Mouse (Mus musculus) kidney, postnatal 10 days (tissue): Measurements from ENCODE around the gene Katnbl1.

Experiments used
- DNase-seq: peaks from one replicate; pipeline ENCODE4 v3.0.0; 2021; ENCODE audit warnings: mixed read lengths

Katnbl1 gene

DNA sequence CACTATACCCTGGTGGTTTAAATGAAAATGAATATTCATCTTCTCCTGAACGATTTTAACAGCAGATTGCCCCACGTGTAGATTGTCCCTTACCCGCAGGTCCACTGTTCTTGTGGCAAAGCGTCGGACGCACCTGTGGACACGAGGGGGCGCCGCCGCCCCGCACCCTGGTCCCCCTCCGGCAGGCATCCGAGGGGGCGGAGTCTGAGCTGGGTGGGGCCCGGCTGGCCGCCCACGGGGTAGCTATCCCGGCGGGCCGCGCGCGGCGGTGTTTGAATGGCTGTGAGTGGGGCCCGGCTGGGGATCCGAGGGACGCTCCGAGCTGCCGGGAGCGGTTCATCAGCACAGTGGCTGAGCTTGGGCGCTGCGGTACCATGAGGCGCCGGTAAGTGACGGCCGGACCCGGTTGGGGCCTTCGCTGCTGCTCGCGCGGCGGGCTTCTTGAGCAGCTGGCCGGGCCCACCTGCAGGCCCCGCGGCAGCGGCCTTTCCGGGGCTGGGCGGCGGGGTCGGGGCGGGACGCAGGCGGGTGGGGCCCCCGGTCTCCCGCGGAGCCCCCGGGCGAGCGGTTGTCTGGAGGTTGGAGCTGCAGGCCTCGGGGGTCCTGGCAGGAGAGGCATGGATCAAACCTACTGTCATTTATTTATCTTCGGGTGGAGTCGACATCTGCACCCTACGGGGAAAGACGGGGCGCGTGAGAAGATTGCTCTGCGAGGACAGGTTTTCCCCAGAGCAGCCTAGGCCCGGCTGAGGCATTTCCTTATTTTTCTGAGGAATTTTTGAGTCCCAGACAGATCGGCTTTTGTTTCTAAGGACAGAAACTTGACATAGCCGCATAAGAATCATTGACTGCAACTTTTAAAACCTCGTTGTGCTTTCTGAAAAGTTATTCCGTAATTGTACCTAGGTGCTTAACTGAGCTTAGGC, at the start of gene Katnbl1:
TSS of gene Katnbl1 (plus strand) at position 239 of the 926 bp plus-strand sequence.
- peak; percentile 98 for DNase-seq

DNA sequence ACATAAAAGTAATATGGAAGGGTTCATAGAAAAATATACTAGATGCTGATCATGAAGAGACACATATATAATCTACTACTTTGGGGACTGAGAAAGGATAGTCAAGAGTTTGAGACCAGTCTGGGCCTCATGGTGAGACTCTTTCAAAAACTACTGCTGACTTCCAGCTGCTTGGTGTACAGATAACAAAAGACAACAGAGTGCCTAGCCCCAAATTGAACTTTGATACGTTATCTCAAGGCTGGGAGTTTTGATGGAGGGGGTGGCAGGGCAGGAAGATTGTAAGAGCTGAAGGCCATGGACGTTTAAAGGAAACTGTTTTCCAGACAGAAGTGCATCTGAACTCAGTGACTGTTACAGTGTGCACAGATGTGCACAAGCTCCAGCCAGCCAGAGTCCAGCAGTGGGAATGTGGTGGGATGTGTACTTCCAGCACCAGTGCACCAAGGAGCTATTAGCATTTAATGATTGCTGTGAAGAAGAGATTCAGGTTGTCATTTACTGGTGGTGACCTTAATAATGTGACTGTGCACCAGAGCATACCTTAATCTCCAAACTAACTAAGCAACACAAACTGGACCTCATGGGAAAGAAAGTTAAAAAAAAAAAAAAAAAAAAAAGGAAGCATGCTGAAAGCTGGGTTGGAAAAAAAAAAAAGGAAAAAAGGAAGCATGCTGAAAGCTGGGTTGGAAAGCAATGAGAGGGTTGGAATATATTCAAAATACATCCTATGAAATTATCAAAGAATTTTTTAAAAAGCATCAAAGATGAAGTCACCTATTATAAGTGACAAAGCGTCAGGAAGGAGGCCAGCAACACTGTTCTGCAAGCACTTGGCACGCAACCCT, 46.7 kb upstream of the Katnbl1 start:
- no peak for DNase-seq

DNA sequence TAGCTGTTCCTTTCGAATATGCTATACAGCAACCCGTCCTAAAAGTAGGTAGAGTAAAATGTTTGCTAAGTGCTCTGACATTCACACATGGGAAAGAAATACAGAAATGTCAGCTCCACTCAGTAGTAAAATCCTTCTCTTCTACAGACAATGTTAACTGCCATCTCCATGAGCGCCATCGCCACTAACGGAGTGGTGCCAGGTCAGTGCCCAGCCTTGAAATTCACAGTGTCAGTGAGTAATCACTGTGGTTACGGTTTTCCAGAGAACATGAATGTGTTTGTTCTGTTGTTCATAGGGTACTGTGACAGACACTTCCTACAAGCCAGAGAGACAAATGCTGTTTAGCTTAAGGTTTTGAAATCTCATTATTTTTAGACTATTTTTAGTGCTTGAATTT, 41.8 kb upstream of the Katnbl1 start:
- no peak for DNase-seq

DNA sequence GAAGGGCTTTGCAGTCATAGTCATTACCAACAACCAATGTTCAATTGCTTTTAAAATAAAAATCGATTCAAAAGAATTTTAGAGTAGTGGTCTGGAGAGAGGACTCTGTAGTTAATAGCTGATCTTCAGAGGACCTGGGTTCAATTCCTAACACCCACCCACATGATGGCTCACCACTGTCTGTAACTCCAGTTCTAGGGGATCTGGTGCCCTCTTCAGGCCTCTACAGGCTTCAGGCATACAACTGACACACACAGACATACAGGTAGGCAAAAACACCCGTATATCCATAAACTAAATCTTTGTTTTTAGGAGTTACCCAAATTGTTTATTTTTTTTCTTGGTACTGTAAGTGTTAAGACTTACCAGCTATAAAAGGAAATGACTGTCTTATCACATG, 39.3 kb upstream of the Katnbl1 start:
- peak; percentile 28 for DNase-seq

DNA sequence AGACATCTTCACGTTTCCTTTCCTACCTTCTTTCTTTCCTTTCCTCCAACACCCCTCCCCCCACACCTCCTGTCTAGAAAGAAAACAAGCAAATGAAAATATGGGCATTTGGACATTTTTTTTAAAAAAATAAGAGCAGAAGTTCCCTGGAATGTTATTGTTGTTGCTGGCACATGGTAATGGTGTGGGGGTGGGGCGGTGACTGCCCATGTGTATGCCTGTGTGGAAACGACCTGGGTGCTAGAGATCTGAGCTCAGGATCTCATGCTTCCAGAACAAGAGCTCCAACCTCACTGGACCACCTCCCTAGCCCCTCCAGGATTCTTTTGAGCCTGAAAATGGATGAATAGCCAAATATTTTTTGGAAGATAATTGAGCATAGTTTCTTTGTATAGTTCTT, 37.9 kb upstream of the Katnbl1 start:
- DNase-seq, result peak; percentile 31

DNA sequence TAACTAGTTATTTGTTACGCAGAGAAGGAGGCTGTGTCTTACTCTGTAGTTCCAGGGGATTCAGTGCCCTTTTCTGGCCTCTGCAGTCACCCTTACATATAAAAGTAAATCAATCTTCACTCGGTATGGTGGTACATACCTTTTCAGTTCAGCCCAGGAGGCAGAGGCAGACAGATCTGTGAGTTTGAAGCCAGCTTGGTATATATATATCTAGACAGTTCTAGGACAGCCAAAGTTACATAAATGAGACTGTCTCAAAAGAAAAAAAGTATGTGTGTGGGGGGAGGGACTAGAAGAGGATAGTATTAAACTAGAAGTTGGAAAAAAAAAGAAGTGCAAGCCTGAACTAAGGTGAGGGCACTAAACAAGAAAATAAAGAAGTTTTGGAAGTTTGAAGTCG, 30.8 kb upstream of the Katnbl1 start:
- no peak for DNase-seq

DNA sequence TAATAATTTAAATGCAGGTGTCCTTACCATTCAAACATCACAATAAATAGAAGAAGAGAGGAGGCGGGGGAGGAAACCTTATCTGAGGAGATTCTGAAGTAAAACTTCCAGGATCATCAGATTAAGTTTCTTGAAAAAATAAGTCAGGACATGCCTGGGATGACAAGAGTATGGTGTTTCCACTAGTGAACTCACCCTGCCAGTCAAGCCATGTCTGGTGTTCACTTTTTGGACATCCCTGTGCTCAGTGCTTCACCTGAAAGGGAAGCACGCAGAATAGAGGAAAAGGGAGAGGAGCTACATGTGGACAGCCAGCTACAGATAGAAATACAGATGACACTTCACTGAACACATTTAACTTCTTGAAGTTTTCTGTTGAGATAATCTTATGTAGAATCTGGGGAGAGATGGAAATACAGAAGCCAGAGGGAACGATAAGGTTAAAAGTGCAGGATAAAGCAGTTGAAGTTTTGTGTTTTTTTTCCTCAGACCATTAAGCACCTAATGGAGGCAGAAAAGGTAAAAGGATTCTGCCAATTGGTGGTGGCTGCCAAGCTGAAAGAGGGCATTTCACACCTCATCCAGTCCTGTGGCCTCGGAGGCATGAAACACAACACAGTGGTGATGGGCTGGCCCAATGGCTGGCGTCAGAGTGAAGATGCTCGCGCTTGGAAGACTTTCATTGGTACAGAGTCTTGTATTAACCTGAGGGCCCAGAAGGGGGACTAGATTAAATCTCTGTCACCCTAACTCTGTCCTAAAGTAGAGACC, 25.1 kb upstream of the Katnbl1 start:
- no peak for DNase-seq

DNA sequence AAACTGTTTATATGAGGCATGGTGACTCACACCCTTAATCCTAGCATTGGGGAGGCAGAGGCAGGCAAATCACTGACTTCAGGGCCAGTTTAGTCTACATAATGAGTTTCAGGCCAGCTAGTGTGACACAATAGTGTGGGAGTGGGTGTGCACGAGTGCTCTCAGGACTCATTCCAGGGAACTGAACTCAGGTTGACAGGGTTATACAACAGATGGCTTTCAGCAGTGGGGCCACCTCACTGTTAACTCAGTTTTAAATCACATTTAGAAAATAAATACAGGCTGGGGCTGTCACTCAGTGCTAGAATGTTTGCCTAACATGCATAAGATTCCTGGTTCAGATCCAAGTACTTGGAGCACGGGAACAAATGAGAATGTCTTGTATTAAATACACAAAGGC, 19.4 kb upstream of the Katnbl1 start:
- no peak for DNase-seq

DNA sequence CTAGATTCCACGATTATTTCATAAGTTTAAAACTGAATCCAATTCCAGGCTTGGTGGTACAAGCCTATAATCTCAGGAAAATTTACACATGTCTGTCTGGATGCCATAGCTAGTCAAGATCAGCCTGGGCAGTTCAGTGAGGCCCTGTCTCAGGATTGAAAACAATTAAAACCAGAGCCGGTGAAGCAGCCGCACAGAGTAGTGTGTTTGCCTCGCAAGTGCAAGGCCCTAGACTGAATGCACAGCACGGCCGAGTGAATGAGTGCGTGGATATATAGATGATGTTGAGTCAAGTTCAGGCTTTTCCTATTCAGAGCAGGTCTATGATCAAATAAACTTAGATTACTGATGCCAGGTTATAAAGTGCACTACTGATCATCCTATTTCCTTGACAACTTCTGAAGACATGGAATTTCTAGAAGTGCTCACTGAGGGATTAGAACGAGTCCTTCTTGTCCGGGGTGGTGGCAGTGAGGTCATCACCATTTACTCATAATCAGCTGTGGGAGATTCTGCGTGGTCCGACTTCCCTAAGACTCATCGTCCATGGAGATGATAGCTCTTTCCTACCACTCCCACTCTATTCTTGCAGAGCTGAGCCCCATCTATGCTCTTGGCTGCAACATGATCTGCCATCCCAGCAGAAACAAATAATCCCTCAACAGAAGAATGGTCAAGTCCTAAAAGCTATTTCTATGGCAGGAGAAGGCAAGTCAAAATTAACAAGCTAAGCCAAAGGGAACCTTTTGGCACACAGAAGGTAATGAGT, 18.8 kb upstream of the Katnbl1 start:
- no peak for DNase-seq

DNA sequence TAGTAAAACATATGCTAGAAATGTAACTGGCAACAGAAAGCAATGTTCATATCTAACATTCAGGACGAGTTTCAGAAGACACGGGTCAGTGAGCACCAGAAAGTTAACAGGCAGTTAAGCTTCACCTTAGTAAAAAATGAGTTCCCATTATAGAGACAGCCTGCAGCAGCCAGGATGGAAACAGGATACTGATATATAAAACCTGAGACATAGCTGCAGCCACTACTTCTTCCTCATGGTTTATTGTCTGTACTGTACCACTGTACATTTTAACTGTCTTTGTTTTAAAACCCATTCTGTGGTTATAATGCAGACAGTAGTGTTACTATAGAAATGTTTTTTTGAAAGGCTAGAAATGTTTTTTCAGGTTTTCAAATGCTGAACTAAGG, 18.2 kb upstream of the Katnbl1 start:
- DNase-seq, result no peak

DNA sequence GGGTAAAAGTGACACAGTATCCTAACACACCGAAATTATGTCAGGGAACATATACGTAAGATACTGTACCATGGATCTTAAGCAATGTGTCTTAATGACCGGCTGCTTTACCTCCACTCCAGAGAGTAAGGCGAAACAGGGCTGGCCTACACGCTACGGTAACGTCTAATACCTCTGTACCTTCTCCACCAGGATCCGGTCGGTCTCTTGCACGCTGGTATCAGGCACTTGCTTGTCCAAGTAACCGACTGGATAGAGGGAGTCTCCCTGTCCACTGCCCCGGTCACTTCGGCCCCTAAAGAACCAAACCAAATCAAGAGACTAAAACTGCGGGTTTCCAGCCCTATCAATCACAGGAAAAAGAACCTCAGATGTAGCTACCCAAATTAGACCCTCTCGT, 11.8 kb upstream of the Katnbl1 start:
- DNase-seq, result peak; percentile 12

DNA sequence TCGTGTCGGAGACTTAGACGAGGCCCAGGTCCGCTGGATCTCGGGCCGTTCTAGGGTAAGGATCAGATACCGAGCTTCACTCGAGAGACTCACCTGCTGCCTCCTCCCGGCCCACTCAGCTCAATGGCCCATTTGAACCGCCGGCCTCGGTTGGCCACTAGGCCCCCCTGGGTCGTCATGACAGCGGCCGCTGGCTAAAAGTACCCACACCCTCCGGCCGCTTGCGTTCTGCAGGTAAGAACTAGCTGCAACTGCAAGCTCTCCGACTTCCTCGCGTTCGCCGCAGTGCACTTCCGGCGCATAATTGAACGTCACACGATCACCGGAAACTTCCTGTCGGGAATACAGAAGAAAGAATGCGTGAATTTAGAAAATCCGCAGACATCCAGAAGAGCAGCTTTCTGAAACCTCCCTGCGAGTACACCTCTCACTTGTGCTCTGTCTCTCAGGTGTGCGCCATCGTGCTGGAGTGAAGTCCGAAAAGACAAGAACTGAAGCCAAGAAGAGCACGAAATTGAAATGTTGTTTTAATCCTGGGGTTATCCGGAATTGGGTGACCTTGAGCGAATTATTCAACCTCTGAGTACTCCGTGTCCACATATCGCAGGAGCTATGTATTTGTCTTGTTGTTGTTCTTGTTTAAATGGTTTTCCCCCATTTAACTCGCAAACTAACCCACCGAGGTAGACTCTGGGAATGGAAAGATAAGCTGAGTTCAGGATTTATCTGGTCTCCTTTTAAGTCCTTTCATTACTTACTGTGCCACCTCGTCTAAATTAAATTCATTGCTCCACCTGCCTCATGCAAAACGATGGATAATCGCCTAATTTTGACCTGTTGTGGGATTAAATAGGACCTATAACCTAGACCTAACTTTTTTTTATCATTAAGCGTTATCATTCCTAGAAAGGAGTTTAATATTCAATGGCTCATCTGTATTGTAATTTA, 11.0 kb upstream of the Katnbl1 start, which contains the start of gene Emc4:
TSS of gene Emc4 (minus strand) at position 302 of the 948 bp plus-strand sequence.
- peak; percentile 96 for DNase-seq

DNA sequence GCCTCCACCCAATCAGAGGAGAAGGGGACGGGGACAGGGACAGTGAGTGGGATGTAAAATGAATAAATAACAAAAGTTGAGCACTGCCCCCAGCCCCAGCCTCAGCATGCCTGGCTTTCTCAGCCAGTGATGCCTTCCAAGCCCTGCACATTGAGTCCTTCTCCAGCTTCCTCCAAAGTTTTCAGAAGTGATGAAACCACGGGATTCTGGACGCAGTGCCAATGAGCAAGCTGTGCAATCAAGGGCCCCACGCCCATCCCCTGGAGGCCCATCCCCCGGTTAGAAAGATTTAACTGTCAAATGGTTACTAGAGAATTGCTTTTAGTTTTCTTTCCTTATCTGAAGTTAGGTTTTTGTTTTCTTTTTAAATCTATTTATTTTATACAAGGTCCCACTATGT, 9.1 kb upstream of the Katnbl1 start:
- DNase-seq, result no peak

DNA sequence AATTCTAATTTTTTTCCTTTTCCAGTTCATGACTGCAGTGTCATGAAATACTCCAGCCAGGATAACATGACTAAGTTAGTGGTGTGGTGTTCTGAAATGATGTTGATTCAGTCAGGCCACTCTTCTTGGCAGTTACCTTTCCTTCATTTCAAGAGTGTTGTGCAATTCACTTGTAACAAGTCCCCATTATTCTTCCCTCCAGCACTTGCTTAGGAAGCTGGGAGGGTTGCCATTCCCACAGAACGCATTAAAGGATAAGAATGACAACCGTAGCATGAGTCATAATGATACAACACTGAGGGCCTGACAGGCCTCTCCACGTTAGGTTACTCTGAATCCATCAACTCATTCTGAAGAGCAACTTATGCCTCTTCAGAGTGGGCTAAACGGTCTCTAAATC, 5.9 kb upstream of the Katnbl1 start:
- no peak for DNase-seq

DNA sequence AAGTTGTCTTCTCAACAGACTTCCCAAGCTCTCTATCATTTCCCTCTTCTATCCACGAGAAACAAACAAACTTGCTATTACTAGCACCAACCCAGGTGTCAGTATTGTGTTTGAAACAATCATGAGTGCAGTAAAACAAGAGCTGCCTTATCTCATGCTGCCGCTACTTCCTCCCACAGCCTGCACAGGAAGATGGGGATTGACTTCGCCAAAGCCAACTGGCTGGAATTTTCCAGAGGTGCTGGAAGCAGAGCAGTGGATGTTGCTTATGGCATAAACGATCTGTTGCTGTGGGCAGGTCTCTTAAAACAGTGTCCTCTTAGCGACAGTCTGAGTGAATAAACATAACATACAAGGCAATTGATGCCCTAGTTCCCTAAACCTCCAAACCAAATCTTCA, 4.4 kb upstream of the Katnbl1 start:
- DNase-seq, result peak; percentile 14

DNA sequence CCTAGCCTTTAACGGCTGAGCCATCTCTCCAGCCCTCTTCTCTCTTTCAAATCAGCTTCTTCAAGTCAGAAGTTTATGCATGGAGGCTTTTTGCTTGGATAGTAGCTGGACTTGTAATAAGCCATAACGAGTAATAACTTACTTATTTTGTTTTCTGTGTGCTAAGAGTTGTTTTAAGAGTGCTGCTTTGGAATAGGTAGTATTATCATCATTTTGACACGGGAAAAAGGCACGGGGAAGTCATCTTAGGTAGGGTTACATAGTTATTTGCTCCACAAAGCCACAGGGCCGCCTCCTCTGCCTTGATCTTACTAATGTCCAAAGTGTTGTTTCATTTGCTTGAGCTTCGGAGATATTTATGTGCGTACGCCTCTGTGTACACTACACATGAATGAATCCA, 1.1 kb downstream of the Katnbl1 start:
- no peak for DNase-seq

DNA sequence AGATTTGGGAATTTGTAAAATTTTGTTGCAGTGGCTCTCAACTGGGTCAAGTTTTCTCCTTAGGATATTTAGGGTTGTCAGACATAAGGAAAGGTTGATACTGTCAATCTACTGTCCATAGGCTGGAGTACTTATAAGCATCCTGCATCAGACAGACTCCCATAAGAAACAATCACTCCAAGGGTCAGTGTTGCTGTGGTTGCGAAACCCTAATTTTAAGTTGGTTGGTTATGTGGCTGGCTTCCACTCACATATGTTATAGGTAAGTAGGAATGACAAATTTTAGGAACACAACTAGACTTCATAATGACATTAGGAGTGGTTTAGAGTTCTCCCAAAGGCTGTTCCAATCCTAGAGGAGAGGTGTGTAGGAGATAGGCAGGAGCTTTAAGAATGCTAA, 2.2 kb downstream of the Katnbl1 start:
- no peak for DNase-seq

DNA sequence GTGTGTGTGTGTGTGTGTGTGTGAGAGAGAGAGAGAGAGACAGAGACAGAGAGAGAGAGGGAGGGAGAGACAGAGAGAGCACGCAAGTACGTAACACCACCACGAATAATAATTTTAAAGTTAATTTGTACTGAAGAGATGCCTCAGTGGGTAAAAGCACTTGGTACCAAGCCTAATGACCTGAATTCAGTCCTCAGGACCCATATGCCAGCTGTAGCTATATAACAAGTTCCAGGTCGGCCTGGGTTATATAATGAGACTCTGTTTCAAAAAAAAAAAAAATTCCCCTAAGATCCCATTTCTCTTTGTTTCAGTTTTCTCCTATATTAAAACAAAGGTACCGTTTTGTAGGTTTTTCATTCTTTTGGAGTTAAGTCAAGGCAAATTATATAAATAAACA, 11.8 kb downstream of the Katnbl1 start:
- no peak for DNase-seq

DNA sequence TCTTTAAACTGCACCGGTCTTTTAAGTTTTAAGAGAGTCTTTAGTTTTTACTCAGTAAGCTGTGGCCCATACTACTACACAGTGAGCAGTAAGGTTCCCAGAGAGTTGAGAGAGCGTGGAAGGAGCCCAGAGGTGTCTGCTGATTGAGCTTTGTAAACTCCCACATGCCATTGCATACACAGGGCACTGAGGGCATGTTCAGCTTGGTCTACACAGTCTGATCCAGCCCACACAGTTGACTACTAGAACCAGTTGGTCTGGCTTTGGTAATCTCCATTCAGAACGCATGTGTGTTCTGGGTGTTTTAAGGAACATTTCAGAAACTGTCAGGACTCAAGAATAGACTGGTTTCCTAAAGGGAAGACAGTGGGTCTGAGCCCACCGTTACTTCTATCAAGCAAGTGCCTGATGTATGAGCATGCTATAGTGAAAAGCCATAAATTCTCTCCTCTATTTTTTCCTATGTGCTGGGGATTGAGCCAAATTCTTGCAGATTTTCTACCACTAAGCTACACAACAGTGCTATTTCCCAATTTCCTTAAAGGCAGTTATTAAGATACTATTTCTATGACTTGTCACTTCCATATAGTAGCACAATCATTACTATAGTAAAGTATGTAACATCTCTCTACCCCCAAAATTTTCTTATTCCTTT, 12.5 kb downstream of the Katnbl1 start:
- DNase-seq, result no peak

DNA sequence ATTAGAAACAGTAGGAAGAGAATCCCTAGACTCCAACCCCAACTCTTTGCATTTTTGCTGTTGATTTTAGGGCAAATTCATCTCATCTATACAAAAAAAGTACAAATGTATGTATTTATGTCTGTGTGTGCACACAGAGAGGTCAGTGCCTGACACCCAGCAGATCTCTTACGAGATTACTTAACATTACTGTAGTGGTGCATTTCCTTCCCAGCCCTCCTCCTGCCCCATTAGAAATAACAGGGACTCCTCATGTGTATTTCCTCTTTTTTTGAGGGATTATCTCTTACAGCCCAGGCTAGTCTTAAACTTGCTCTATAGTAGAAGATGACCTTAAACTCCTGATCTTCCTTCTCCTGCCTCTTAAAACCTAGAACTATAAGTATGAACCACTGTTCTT, 13.7 kb downstream of the Katnbl1 start:
- no peak for DNase-seq

DNA sequence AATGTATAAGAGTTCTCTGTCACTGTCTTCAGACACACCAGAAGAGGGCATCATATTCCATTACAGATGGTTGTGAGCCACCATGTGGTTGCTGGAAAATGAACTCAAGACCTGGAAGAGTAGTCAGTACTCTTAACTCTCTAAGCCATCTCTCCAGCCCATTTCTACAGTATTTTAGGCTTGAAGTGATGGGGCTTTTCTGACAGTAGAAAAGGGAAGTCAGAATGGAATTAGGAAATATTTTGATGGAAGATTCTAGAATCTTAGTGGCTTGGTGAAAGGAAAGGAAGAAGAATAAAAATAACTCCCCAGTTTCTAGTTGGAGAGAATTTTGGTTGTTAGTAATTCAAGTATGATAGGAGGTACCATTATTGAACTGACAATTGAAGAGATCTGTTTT, 14.9 kb downstream of the Katnbl1 start:
- no peak for DNase-seq
